Mouse (Mus musculus): ENCODE results near the gene Sh2d3c. TPM values are rescaled to one million over a fixed set of nuclear protein-coding genes. Genes with fewer than 3 reads are reported as not detected.

The Sh2d3c gene
- total RNA-seq, 2 experiments from 2014 or later = 4.2 to 8.4 TPM

DNA sequence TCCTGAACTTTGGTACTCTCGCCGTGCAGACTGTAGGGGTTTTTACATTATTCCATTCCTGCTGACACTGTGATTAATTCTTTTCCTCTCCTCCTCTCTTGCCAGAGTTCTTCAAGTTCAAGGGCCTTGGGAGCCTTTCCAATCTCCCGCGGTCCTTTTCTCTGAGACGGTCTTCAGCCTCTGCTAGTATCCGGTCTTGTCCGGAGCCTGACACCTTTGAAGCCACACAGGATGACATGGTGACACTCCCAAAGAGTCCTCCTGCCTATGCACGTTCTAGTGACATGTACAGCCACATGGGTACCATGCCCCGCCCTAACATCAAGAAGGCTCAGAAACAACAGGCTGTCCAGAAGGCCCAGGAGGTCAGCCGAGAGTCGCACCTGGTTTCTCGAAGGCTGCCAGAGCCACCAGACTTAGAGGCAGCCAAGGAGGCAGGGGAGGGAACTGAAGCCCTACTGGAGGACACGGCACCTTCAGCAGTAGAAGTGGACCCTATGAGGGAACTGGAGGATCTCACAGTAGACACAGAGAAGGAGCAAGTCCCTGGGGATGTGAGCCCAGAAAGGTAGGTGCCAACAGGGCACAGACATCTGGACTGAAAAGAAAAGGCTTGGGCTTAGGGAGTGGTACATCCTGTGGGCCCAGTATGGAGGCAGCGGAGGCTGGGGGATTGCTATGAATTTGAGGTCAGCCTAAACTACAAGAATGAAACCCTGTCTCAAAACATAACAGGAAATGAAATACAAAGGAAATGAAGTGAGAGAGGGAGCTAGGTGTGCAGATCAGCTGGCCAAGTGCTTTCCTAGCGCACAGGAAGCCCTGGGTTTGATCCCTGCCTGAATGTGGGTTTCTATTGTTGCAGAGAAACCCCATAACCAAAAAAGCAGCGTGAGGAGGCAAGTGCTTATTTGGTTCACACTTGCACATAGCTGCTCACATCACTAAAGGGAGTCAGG lies 4.3 kb downstream of the Sh2d3c start:
- DNase-seq = no peak

GRCm38 (mm10) chr2:32727435-32727834 lies 6.6 kb downstream of the Sh2d3c start:
- peak; percentile 96 for DNase-seq

DNA sequence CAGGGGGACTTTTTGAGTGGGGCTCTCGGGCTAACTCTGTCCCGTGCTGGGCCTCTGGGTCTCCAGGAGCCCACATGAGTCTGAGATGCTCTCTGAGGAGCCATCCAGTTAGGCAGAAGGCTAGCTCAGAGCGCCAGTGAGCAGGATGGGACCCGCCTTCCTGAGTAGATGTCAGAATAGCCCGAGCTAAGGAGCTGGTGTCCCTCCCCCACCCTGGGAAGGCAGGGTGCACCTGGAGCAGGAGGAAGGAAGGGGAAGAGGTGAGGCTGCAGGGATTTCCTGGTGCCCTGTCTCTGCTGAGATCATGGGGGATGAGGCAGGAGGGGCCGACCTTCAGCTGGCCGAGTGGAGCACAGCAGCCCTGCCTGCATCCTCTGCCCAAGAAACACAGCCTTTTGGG lies 7.6 kb downstream of the Sh2d3c start:
- DNase-seq = peak; percentile 65

- DNase-seq = no peak
Measured at GRCm38 (mm10) chr2:32729547-32729946, 8.7 kb downstream of the Sh2d3c start.

DNA sequence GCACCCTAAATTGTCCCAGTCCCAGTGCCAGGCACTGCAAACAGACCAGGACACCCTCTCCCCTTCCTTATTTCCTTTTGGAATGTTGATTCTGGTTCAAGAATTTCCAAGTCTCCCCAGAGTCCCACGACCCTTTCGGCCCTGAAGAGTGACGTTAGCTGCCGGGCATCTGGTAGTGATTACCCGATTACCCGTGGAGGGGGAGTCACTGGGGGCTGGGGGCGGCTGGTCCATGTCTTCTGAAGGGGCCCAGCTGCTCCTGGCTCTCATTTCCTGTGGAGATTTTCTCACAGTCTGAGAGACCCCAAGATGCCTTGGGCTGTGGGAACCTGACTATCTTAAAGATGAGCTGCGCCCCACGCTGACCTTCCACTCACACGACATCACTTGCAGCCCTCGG lies 10.0 kb downstream of the Sh2d3c start:
- DNase-seq = no peak

DNA sequence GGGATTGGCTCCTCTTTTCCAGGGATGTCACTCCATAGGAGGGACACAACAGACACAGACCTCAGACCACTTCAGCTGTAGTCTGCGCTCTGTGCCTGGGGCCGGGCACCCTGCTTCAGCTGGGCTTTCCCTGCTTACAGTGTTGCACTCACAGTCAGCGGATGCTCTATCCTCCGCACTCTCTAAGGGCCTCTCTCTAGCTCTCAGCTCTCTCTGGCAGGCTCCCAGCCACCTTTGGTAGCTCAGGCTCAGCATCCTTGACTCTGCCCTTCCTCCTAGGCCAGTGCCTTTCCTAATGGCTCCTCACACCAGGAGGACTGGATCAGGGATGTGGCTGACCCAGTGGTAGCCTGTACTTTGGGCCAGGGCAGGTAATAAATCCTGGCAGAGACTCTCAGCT lies 11.1 kb downstream of the Sh2d3c start:
- no peak for DNase-seq

- no peak for DNase-seq
Measured at GRCm38 (mm10) chr2:32732695-32733094, 11.8 kb downstream of the Sh2d3c start.

DNA sequence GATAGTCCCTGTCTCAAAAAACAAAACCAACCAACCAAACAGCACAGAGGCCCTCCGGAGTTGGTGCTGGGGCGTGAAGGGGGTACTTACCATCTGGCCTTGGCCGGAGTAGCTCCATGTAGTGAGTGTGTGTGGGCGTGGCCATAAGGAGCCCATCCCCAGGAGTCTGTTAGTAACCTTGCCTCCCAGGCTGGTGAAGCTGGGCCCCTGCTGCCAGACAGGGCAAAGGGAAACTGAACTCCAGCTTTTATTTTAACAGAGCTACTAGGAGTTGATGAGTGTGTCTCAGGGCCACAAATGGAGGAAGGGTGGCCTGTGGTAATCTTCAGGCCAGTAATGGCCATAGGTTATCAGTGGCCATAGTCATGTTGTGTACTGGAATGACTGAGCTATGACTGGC lies 13.6 kb downstream of the Sh2d3c start:
- no peak for DNase-seq

GRCm38 (mm10) chr2:32734933-32735332 lies 14.1 kb downstream of the Sh2d3c start:
- DNase-seq = peak; percentile 71

DNA sequence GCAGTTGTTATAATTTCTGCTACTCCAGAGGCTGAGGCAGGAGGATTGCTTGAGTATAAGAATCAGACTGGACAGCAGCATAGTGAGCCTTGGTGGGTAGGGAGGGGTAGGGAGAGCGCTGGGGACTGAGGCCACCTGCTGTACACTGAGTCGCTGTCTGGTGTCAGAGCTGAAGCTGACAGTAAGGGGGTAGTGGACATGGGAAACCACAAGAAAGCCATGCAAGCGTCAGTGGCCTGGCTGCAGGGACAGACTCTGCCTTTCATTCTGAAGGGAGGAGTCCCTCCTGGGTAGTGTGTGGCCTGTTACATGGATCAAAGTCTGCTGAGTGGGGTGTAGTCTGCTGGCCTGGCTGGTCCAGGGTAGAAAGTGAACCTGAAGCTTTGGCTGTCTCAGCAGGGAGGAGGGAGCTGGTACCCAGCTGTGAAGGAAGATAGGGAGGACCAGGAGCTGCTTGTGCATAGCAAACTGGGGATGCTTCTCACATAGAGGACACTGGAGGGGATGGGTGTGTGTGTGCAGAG lies 15.5 kb downstream of the Sh2d3c start:
- no peak for DNase-seq

DNA sequence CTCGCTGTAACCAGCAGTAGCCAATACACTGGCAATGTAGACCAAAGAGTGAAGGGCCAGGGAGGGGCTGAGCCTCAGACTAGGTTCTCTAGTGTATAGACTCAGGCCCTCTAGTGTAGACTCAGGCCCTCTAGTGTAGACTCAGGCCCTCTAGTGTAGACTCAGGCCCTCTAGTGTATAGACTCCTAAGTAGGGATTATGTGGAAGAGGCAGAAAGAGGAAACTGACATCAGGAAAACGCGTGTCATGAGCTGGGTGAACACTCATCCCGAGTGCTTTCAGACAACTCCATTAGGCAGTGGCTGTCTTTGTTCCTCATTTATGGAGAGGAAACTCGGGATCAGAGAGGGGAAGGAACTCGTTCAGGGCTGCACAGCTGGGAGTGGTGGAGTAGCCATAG lies 16.2 kb downstream of the Sh2d3c start:
- no peak for DNase-seq

- DNase-seq = no peak
Measured at GRCm38 (mm10) chr2:32739311-32739710, 18.5 kb downstream of the Sh2d3c start.

DNA sequence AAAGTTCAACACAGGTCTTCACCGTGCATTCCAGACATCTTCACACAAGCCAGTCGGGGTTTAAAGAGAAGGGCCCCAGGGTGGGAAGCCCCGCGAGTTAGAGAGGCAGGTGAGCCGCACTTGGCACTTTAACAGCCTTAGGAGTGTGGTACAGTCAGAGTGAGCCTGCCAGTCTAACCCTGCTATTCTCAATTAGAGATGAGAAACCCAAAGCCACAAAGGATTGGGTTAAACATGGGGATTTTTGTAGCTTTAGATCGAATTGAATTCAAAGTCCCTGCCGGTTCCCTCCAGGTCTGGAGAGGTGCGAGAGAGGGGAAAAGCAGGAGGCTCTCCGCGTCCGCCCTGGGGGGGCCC lies 20.0 kb downstream of the Sh2d3c start, which contains the start of gene 6330409D20Rik:
TSS of gene 6330409D20Rik (minus strand) at position 101 of the 357 bp plus-strand sequence.
- no peak for DNase-seq

GRCm38 (mm10) chr2:32741273-32742172 lies 20.7 kb downstream of the Sh2d3c start:
- DNase-seq = no peak

DNA sequence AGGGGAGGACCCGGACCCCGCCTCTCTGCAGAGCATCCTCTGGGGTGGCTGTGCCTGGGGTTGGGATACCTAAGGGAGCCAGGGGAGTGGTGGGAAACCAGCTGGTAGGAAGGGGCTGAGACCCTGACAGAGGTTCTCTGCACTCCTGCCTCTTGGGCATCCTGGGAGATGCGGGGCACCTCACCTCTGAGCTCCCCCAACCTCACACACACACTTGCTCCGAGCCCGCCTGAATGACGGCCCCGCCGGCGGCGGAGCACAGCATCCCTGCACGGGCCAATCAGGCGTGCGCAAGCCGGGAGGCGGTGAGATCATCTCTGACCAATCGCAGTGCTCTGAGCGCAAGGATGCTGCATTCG lies 21.3 kb downstream of the Sh2d3c start:
- DNase-seq = no peak

GRCm38 (mm10) chr2:32744272-32744982 lies 23.6 kb downstream of the Sh2d3c start:
- DNase-seq = no peak

DNA sequence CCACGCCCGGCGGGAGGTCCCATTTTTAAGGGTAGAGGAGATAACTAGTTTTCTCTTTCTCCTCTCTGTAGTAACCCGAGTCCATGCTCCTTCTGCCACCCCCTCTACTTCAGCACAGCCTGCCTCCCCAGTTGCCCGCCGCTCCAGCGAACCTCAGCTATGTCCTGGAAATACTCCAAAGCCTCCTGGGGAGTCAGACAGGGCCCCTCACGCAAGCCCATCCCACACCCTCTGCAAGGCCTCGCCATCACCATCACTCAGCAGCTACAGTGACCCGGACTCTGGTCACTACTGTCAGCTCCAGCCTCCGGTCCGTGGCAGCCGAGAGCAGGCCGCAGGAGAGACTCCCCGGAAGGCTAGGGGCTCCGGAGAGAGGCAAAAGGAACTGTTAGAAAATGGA lies 28.2 kb downstream of the Sh2d3c start:
- DNase-seq = no peak

- DNase-seq = no peak
Measured at GRCm38 (mm10) chr2:32750199-32750598, 29.3 kb downstream of the Sh2d3c start.

- DNase-seq = no peak
Measured at GRCm38 (mm10) chr2:32750887-32751664, 30.2 kb downstream of the Sh2d3c start.

GRCm38 (mm10) chr2:32751665-32752033 lies 30.8 kb downstream of the Sh2d3c start:
- no peak for DNase-seq

GRCm38 (mm10) chr2:32752181-32752580 lies 31.3 kb downstream of the Sh2d3c start:
- DNase-seq = no peak
